Mouse (Mus musculus) kidney, postnatal 0 days (tissue): ENCODE data around the gene Amy2a3. TPM values are rescaled to one million over a fixed set of nuclear protein-coding genes. Genes with fewer than 3 reads are reported as not detected.
"Not testable (repeated sequence)": the region's sequence is repeated elsewhere in the genome, so short reads cannot be mapped to it uniquely, and the experiment has no call there.

Experiments
- ATAC-seq: fragments of 200-750 bp; cut with Nextera tagmentation; replicated peaks from 2 replicates; pipeline ENCODE4 v1.8.0; 2017; ENCODE audit warnings: low read depth, moderate number of reproducible peaks, moderate TSS enrichment, moderate library complexity; ENCODE audit not compliant: low FRiP score
- DNase-seq: peaks from one replicate; pipeline ENCODE4 v3.0.0-alpha.2; 2016; ENCODE audit warnings: low spot score
- H3K27ac ChIP-seq: fragments of 300-500 bp; sonication (generic); 2 replicates; pipeline ENCODE4 v1.5.1; 2014; ENCODE audit warnings: mild to moderate bottlenecking
- H3K27me3 ChIP-seq: fragments of 300-500 bp; sonication (generic); 2 replicates; pipeline ENCODE4 v1.6.1; 2014; ENCODE audit warnings: low read length, mixed read lengths; ENCODE audit not compliant: insufficient read depth
- H3K36me3 ChIP-seq: fragments of 300-500 bp; sonication (generic); 2 replicates; pipeline ENCODE4 v1.6.1; 2014; ENCODE audit warnings: low read length, mixed read lengths; ENCODE audit not compliant: insufficient read depth
- H3K4me1 ChIP-seq: fragments of 300-500 bp; sonication (generic); replicated peaks from 2 replicates; pipeline ENCODE4 v1.6.1; 2014; ENCODE audit warnings: antibody characterized with exemption, low read length, mixed read lengths; ENCODE audit not compliant: insufficient read depth
- H3K4me2 ChIP-seq: fragments of 300-500 bp; sonication (generic); 2 replicates; pipeline ENCODE4 v1.6.1; 2014; ENCODE audit warnings: mild to moderate bottlenecking, low read length, moderate library complexity, mixed read lengths
- H3K4me3 ChIP-seq: fragments of 300-500 bp; sonication (generic); replicated peaks from 2 replicates; pipeline ENCODE4 v1.5.1; 2014; ENCODE audit warnings: low read depth, low read length
- H3K9ac ChIP-seq: fragments of 300-500 bp; sonication (generic); 2 replicates; pipeline ENCODE4 v1.6.1; 2014; ENCODE audit warnings: low read depth, low read length
- H3K9me3 ChIP-seq: fragments of 300-500 bp; sonication (generic); replicated peaks from 2 replicates; pipeline ENCODE4 v1.6.1; 2016; ENCODE audit warnings: low read length, inconsistent platforms, mixed read lengths
- WGBS: fragments of 180-500 bp; shearing (Covaris S2); extraction: QIAGEN DNeasy Blood & Tissue Kit; methylation state at CpG from one replicate; pipeline ENCODE4 v1.1.7; 2014; 5-methylcytosine and 5-hydroxymethylcytosine counted together
- polyA plus RNA-seq: library from polyadenylated mRNA; unstranded; fragments of >200 nt; fragmentation: Nextera tagmentation; extraction: Ambion mirVana; gene quantifications from 2 replicates; pipeline ENCODE4 v1.2.1, GENCODE M21; 2015

The Amy2a3 gene
- not detected in 2 replicates for polyA plus RNA-seq

GRCm38 (mm10) chr3:113323952-113324351 lies at the start of gene Amy2a3:
Gene Amy2a3 (minus strand): TSS chr3:113324052.
- WGBS = no CpG with 5 or more reads among the region's 4 CpGs
- not testable (repeated sequence) for H3K9me3 ChIP-seq, H3K9ac ChIP-seq, ATAC-seq, H3K4me3 ChIP-seq, H3K36me3 ChIP-seq, H3K4me1 ChIP-seq, H3K4me2 ChIP-seq, DNase-seq, H3K27me3 ChIP-seq, H3K27ac ChIP-seq

DNA sequence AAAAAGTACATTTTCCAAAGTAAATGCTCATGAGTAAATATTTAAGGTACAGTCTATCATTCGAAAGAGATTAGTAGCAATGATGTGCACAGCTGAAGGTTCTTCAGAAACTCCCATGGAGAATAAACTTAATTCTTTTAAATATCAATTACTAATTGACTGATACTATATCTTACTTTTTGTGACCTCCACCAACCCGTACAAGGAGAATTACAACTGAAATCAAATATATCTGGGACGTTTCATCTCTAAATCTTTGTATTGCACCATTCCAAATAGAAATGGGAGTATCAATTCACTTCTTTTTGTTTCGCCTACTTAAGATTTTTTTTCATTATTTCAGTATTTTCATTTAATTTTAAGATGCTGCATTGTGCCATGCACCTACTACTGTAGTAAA lies 32.7 kb upstream of the Amy2a3 start, which contains the start of gene Amy2a2:
Amy2a2 (minus strand) TSS at position 101 of the 400 bp plus-strand sequence.
- H3K27me3 ChIP-seq, H3K4me2 ChIP-seq, H3K9me3 ChIP-seq, H3K9ac ChIP-seq, H3K27ac ChIP-seq, H3K4me3 ChIP-seq, H3K36me3 ChIP-seq, H3K4me1 ChIP-seq, DNase-seq, ATAC-seq: not testable (repeated sequence)
- WGBS = no CpG with 5 or more reads among the region's 4 CpGs

GRCm38 (mm10) chr3:113345484-113345883 lies 21.6 kb upstream of the Amy2a3 start:
- H3K27ac ChIP-seq, H3K4me3 ChIP-seq, H3K4me2 ChIP-seq, H3K9me3 ChIP-seq, H3K9ac ChIP-seq, H3K36me3 ChIP-seq, ATAC-seq, H3K4me1 ChIP-seq, DNase-seq, H3K27me3 ChIP-seq: not testable (repeated sequence)

DNA sequence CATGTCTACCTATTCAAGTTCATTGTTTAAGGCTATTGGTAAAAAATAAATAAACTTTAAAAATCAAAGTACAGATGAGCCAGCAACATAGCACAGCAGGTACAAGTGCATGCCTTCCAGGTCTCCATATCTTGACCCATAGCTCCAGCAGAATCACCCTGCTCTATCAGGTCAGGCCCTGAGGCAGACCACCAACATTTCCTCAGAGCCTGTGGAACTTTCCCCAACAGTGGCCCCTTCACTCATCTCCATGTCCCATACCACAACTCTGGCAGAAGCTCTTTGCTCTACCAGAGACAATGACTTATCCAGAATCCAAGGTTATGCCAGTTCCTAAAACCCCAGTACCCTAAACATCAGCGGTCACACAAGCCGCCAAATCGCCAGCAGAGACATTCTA lies 10.9 kb downstream of the Amy2a3 start:
- not testable (repeated sequence) for H3K4me3 ChIP-seq, ATAC-seq, H3K27ac ChIP-seq, H3K9ac ChIP-seq, H3K36me3 ChIP-seq, H3K4me2 ChIP-seq, H3K27me3 ChIP-seq, DNase-seq, H3K9me3 ChIP-seq, H3K4me1 ChIP-seq
- WGBS = no CpG with 5 or more reads among the region's 3 CpGs

DNA sequence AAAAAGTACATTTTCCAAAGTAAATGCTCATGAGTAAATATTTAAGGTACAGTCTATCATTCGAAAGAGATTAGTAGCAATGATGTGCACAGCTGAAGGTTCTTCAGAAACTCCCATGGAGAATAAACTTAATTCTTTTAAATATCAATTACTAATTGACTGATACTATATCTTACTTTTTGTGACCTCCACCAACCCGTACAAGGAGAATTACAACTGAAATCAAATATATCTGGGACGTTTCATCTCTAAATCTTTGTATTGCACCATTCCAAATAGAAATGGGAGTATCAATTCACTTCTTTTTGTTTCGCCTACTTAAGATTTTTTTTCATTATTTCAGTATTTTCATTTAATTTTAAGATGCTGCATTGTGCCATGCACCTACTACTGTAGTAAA lies 32.5 kb downstream of the Amy2a3 start, which contains the start of gene Amy2a4:
Amy2a4 (minus strand) TSS at position 101 of the 400 bp plus-strand sequence.
- H3K9ac ChIP-seq, ATAC-seq, H3K4me2 ChIP-seq, H3K36me3 ChIP-seq, DNase-seq, H3K4me1 ChIP-seq, H3K9me3 ChIP-seq, H3K27ac ChIP-seq, H3K4me3 ChIP-seq, H3K27me3 ChIP-seq: not testable (repeated sequence)
- WGBS = no CpG with 5 or more reads among the region's 4 CpGs

DNA sequence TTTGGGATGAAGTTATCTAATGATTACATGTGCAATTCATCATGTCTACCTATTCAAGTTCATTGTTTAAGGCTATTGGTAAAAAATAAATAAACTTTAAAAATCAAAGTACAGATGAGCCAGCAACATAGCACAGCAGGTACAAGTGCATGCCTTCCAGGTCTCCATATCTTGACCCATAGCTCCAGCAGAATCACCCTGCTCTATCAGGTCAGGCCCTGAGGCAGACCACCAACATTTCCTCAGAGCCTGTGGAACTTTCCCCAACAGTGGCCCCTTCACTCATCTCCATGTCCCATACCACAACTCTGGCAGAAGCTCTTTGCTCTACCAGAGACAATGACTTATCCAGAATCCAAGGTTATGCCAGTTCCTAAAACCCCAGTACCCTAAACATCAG lies 43.6 kb downstream of the Amy2a3 start:
- not testable (repeated sequence) for H3K27me3 ChIP-seq, ATAC-seq, DNase-seq

GRCm38 (mm10) chr3:113279586-113279985 lies 44.3 kb downstream of the Amy2a3 start:
- not testable (repeated sequence) for H3K36me3 ChIP-seq, H3K4me2 ChIP-seq, DNase-seq, H3K27ac ChIP-seq, H3K9me3 ChIP-seq, ATAC-seq, H3K9ac ChIP-seq, H3K4me1 ChIP-seq, H3K4me3 ChIP-seq, H3K27me3 ChIP-seq

More for the DNA sequence above, 43.6 kb downstream of the Amy2a3 start:
- not testable (repeated sequence) for H3K27ac ChIP-seq, H3K4me1 ChIP-seq, H3K36me3 ChIP-seq, H3K9me3 ChIP-seq, H3K4me2 ChIP-seq, H3K9ac ChIP-seq, H3K4me3 ChIP-seq

Other genes with a start within 250 kb of the Amy2a3 start
- gene Amy2a5, start 65.2 kb downstream of the Amy2a3 start, polyA plus RNA-seq = not detected in 2 replicates
- not detected in 2 replicates for gene Amy2a4, start 32.6 kb downstream of the Amy2a3 start, polyA plus RNA-seq
- not detected in 2 replicates for gene Amy2a2, start 32.6 kb upstream of the Amy2a3 start, polyA plus RNA-seq
- not detected in 2 replicates for gene Amy2a1, start 208.4 kb upstream of the Amy2a3 start, polyA plus RNA-seq